Mouse (Mus musculus) hindbrain, embryonic 15.5 days (tissue): ENCODE data around the gene Lamtor1. TPM values are rescaled to one million over a fixed set of nuclear protein-coding genes. Genes with fewer than 3 reads are reported as not detected.
A peak's percentile ranks its signal among the peaks of the same experiment; 100 is the strongest.

ENCODE experiments used
- ATAC-seq: fragments of 200-750 bp; cut with Nextera tagmentation; 2 replicates; pipeline ENCODE4 v1.8.0; 2017; ENCODE audit warnings: low read depth, moderate number of reproducible peaks, moderate TSS enrichment; ENCODE audit not compliant: low FRiP score
- H3K27ac ChIP-seq: fragments of 300-500 bp; sonication (generic); replicated peaks from 2 replicates; pipeline ENCODE4 v1.5.1; 2015; ENCODE audit warnings: mild to moderate bottlenecking, inconsistent platforms
- H3K27me3 ChIP-seq: fragments of 300-500 bp; sonication (generic); 2 replicates; pipeline ENCODE4 v1.6.1; 2015; ENCODE audit warnings: control low read depth, inconsistent platforms
- H3K36me3 ChIP-seq: fragments of 300-500 bp; sonication (generic); 2 replicates; pipeline ENCODE4 v1.6.1; 2015; ENCODE audit warnings: control low read depth, inconsistent platforms
- H3K4me1 ChIP-seq: fragments of 300-500 bp; sonication (generic); replicated peaks from 2 replicates; pipeline ENCODE4 v1.6.1; 2015; ENCODE audit warnings: control low read depth, inconsistent platforms
- H3K4me2 ChIP-seq: fragments of 300-500 bp; sonication (generic); 2 replicates; pipeline ENCODE4 v1.6.1; 2015; ENCODE audit warnings: moderate library complexity, mild to moderate bottlenecking, inconsistent platforms
- H3K4me3 ChIP-seq: fragments of 300-500 bp; sonication (generic); 2 replicates; pipeline ENCODE4 v1.5.1; 2015; ENCODE audit warnings: mild to moderate bottlenecking, inconsistent platforms
- H3K9ac ChIP-seq: fragments of 300-500 bp; sonication (generic); 2 replicates; pipeline ENCODE4 v1.6.1; 2015; ENCODE audit warnings: inconsistent platforms
- H3K9me3 ChIP-seq: fragments of 300-500 bp; sonication (generic); 2 replicates; pipeline ENCODE4 v1.6.1; 2016; ENCODE audit warnings: control low read depth, inconsistent platforms
- WGBS: fragments of 180-500 bp; shearing (Covaris S2); methylation state at CpG from one replicate; pipeline ENCODE4 v1.1.7; 2015; 5-methylcytosine and 5-hydroxymethylcytosine counted together
- polyA plus RNA-seq: library from polyadenylated mRNA; unstranded; fragments of >200 nt; fragmentation: Nextera tagmentation; extraction: Ambion mirVana; gene quantifications from 2 replicates; pipeline ENCODE4 v1.2.1, GENCODE M21; 2015

Lamtor1 gene
- 155 and 165 TPM in 2 replicates for polyA plus RNA-seq

DNA sequence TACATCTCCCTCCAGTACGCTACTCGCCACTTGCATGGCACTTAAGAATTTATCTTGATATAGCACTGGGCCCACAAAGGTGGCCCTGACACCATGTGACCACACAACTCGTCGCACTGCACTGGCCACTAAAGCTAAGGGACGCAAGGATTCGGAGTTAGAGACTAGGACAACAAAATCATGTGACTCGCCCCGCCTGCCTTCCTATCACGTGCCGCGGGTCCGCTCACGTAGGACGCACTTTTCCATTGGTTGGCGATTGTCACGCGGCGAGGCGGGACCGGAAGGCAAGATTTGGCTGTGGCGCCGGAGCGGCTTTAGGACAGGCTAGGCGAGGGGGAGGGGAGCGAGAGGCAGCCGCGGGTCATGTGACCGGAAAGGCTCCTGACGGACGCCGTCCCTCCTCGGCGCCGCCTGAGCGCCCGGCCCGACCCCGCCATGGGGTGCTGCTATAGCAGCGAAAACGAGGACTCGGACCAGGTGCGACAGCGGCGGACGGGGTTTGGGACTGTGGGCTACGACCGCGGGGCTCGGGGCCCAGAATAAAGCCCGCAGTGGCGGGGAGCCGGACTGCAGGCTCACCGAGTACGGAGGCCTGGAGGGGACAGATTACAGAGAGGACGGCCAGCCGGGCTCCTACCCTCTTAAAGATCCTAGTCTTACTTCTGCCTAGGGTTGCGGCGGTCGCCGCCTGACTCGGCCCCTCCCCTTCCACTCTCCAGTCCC lies at the start of gene Lamtor1:
TSS of gene Lamtor1 (plus strand) at position 344 of the 726 bp plus-strand sequence.
- Histone ChIP-seq H3K4me3 (peak within 1 kb of the TSS; percentile 87), H3K9ac (peak within 1 kb of the TSS; percentile 93), H3K4me1 (peaks cover 31% of the 10 kb centered on the region), H3K9me3 (no peaks in the 10 kb centered on the region), H3K27me3 (no peaks in the 10 kb centered on the region), H3K4me2 (peak within 1 kb of the TSS; percentile 76), H3K36me3 (peaks cover 14% of the 10 kb centered on the region), H3K27ac (peak within 1 kb of the TSS; percentile 98)
- peak; percentile 98 for ATAC-seq
- WGBS = under 1% methylated on average over 61 of the region's 61 CpGs

DNA sequence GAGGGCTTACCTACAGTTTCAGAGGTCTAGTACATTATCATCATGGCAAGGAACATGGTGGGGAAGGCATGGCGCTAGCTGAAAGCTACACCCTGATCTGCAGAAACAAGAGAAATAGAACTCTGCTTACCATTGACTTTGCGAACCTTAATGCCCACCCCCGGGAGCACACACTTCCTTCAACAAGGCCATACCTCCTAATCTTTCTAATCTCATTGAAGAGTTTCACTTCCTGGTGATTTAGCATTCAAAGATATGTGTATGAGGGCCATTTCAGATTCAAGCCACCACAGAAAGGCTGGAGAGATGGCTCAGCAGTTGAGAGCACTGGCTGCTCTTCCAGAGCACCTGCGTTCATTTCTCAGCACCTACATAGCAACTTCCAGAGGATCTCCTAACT lies 48.6 kb upstream of the Lamtor1 start, which contains the start of gene Folr2:
TSS of gene Folr2 (minus strand) at position 101 of the 400 bp plus-strand sequence.
- H3K36me3 ChIP-seq = no peaks in the 10 kb centered on the region
- no peak within 1 kb of the TSS for H3K27ac ChIP-seq
- H3K9ac ChIP-seq = no peak within 1 kb of the TSS
- no peak for ATAC-seq
- H3K27me3 ChIP-seq = no peaks in the 10 kb centered on the region
- no peak within 1 kb of the TSS for H3K4me3 ChIP-seq
- 90% methylated on average over 4 of the region's 4 CpGs for WGBS
- no peaks in the 10 kb centered on the region for H3K4me1 ChIP-seq
- no peak within 1 kb of the TSS for H3K4me2 ChIP-seq
- no peaks in the 10 kb centered on the region for H3K9me3 ChIP-seq

DNA sequence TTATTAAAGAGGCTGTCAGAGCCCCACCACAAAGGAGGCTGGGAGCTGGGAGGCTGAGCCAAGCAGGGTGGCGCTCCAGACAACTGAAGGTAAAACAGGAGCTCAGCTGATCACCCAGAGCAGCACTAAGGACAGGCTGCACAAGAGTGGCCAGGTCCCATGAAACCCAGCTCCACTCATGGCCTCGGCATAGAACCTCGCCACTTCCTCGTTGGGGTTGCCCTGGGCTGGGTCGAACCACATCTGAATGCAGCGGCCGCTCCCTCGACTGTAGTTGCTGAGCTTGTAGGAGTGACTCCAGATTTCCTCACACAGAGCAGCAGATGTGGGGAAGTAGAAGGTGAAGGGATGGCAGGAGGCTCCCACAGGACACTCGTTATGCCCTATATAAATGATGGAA lies 47.3 kb upstream of the Lamtor1 start:
- Histone ChIP-seq H3K4me3 (no peak overlapping the region), H3K27me3 (no peaks in the 10 kb centered on the region), H3K36me3 (no peaks in the 10 kb centered on the region), H3K9me3 (no peaks in the 10 kb centered on the region), H3K27ac (no peak overlapping the region), H3K9ac (no peak overlapping the region), H3K4me2 (no peak overlapping the region), H3K4me1 (no peaks in the 10 kb centered on the region)
- ATAC-seq = no peak
- 91% methylated on average over 9 of the region's 9 CpGs for WGBS

DNA sequence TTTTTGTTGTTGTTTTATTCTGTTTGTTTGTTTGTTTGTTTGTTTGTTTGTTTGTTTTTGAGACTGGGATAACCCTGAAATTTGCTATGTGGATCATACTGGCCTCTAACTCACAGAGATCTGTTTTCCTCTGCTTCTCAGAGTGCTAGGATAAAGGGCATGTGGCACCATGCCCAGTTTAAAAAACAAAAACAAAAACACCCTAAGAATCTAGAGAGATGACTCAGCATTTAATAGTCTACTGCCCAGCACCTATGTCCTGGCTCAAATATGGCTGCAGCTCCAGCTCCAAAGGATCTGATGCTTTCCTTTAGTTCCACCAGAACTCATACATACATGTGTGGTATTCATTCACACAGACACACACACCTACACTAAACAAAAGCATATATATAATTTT lies 44.7 kb upstream of the Lamtor1 start:
- no peak overlapping the region for H3K27ac ChIP-seq
- H3K9ac ChIP-seq = no peak overlapping the region
- no peak overlapping the region for H3K4me2 ChIP-seq
- ATAC-seq = no peak
- H3K36me3 ChIP-seq = no peaks in the 10 kb centered on the region
- no peaks in the 10 kb centered on the region for H3K9me3 ChIP-seq
- H3K4me1 ChIP-seq = no peaks in the 10 kb centered on the region
- H3K27me3 ChIP-seq = no peaks in the 10 kb centered on the region
- H3K4me3 ChIP-seq = no peak overlapping the region

DNA sequence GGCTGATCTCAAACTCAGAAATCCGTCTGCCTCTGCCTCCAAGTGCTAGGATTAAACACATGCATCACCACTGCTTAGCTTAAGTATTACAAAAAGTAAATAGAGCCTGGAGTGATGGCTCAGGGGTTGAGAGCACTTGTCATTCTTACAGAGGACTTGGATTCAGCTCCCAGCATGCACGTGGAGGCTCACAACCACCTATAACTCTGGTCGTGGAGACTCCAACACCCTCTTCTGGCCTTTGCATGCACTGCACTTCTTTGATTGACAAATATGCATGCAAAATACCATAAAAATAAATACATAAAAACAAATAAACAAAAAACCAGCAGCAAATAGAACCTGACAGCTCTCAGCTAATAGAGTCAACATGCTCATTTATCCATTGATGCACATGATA lies 43.4 kb upstream of the Lamtor1 start:
- Histone ChIP-seq H3K27ac (no peak overlapping the region), H3K4me1 (no peaks in the 10 kb centered on the region), H3K27me3 (no peaks in the 10 kb centered on the region), H3K9me3 (no peaks in the 10 kb centered on the region), H3K9ac (no peak overlapping the region), H3K4me2 (no peak overlapping the region), H3K4me3 (no peak overlapping the region), H3K36me3 (no peaks in the 10 kb centered on the region)
- 73% methylated on average over 3 of the region's 3 CpGs for WGBS
- ATAC-seq = no peak

DNA sequence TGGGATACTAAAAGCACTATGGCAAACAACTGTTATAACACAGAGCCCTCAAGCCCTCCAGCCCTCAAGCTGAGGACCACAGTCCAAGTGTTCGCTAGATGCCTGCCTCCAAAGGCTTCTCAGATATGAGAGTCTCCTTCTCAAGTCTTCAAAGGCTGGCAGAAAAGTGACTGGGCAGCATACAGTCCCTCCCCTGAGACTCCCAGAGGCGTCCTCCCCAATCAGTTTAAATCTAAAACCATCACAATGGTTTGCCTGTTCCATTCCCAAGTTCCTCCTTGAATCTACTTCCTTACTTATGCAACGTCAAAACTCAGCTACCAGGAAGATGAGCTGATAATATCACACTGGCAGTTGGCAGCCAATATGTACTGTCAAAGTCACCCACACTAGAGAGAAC lies 42.3 kb upstream of the Lamtor1 start, which contains the start of gene Anapc15:
TSS of gene Anapc15 (plus strand) at position 301 of the 400 bp plus-strand sequence.
- no peak within 1 kb of the TSS for H3K4me2 ChIP-seq
- no peaks in the 10 kb centered on the region for H3K36me3 ChIP-seq
- H3K9me3 ChIP-seq = no peaks in the 10 kb centered on the region
- ATAC-seq = no peak
- H3K27ac ChIP-seq = no peak within 1 kb of the TSS
- no peak within 1 kb of the TSS for H3K4me3 ChIP-seq
- no peak within 1 kb of the TSS for H3K9ac ChIP-seq
- no peaks in the 10 kb centered on the region for H3K27me3 ChIP-seq
- WGBS = 77% methylated on average over 3 of the region's 3 CpGs
- no peaks in the 10 kb centered on the region for H3K4me1 ChIP-seq

DNA sequence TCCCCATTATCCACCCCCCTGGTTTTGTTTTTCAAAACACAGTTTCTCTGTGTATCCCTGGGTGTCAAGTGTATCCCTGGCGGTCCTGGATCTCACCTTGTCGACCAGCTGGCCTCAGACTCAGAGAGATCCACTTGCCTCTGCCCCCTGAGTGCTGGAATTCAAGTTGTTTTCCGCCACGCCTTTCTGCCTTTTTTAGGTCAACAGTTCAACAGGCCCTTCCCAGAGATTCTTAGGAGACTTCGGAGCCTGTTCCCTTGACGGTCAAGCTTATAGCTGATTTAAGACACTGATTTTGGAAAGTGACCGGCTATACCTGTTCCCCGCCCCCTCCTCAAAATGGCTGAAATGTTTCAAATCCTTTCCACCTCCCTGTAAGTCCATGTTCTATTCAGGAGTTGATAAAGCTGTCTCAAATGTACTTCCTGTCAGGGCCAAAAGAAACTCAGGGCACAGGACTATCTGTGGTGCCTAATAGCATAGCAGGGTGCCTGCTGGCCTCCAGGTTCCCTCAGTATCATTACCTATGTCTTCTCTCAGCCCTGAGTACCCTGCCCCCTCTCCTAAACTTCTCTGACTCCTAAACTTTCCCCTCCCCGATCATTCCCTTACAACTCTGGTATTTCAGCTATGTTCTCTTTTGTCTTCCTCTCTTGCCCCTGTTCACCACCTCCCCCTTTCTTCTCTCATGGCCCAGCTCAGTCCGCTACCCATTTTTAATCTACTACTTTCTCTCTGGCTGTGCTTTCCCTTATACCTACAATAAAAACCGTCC lies 39.0 kb upstream of the Lamtor1 start:
- no peak for ATAC-seq
- H3K4me1 ChIP-seq = no peaks in the 10 kb centered on the region
- H3K4me2 ChIP-seq = no peak overlapping the region
- no peaks in the 10 kb centered on the region for H3K9me3 ChIP-seq
- H3K27ac ChIP-seq = no peak overlapping the region
- H3K9ac ChIP-seq = no peak overlapping the region
- 82% methylated on average over 11 of the region's 11 CpGs for WGBS
- H3K27me3 ChIP-seq = no peaks in the 10 kb centered on the region
- H3K4me3 ChIP-seq = no peak overlapping the region
- H3K36me3 ChIP-seq = no peaks in the 10 kb centered on the region

DNA sequence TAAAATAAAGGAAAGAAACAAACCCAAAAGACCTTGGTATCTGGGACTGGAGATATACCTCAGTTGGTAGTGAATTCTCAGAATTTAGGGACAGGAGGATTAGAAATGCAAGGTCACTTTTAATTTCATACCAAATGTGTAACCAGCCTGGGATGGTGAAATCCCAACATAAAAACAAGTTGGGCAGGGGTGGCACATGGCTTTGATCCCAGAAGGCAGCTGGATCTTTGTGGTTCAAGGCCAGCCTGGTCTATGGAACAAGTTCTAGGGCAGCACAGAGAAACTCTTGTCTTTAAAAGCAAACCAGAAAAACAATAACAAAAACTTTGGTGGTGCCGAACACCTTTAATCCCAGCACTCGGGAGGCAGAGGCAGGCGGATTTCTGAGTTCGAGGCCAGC lies 38.2 kb upstream of the Lamtor1 start:
- no peaks in the 10 kb centered on the region for H3K27me3 ChIP-seq
- ATAC-seq = no peak

DNA sequence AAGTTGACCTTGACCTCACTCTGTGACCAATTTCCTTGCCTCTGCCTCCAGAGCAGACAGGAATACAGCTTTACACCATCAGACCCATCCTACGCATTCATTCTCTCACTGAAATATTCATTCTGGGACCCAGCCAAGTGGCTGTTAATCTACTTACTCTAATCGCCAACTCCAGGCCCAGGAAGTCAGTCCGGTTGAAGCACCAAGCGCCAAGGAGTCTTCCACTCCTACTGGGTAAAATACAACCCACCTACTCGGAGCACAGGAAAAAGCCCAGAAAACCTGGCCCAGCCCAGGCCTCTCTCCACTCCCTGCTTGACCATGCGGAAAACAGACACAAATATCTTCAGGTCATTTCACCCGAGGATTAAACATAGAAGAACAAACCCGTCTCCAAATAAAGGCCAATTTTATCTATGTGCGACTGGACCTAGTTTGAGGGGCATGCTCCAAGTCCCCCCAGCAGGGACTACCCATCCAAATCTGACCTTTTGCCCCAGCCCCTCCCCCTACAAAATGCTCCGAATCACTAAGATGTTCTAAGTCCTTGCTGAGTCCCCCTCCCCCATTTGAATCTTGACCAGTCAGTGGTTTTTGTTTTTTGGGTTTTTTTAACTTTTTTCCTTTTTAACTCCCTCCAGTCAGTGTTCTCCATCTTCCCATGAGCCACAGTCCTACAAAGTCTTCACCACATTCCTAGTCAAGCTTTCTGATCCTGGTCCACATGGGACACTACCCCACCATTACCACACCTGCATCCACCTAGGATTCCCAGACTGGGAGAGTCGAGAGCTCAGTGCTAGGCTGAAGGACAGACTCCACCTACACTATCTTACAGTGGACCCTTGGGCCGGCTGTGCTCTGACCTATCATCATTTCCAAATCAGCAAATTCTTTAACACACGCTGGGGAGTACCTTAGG lies 37.2 kb upstream of the Lamtor1 start:
- H3K27me3 ChIP-seq = no peaks in the 10 kb centered on the region
- no peak overlapping the region for H3K4me2 ChIP-seq
- no peak overlapping the region for H3K27ac ChIP-seq
- H3K9ac ChIP-seq = no peak overlapping the region
- H3K9me3 ChIP-seq = no peaks in the 10 kb centered on the region
- no peak overlapping the region for H3K4me3 ChIP-seq
- no peaks in the 10 kb centered on the region for H3K36me3 ChIP-seq
- H3K4me1 ChIP-seq = no peaks in the 10 kb centered on the region
- ATAC-seq = no peak; the same call in 1 of the 2 replicates
- 52% methylated on average over 13 of the region's 13 CpGs for WGBS

More for the DNA sequence above, 38.2 kb upstream of the Lamtor1 start:
- Histone ChIP-seq H3K9ac (no peak overlapping the region), H3K27ac (no peak overlapping the region), H3K4me3 (no peak overlapping the region), H3K4me1 (no peaks in the 10 kb centered on the region), H3K4me2 (no peak overlapping the region), H3K9me3 (no peaks in the 10 kb centered on the region), H3K36me3 (no peaks in the 10 kb centered on the region)
- WGBS = over 99% methylated on average over 4 of the region's 4 CpGs

DNA sequence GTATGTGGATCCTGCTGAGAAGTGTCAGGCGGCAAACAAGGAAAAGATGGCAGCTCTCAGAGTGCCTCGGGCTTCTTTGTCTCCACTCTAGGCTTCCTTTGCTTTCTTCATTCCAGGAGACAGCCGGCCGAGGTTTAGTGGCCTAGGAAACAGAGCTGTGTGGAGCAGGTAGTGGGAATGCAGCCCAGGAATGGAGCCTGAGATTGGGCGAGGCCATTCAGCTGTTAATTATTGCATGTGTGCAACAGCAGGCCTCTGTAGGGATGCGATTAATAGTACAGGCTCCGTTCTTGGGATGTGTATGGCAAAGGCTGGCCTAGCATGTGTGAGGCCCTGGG lies 36.6 kb upstream of the Lamtor1 start:
- Histone ChIP-seq H3K27me3 (no peaks in the 10 kb centered on the region), H3K9ac (no peak overlapping the region), H3K4me2 (no peak overlapping the region), H3K4me1 (no peaks in the 10 kb centered on the region), H3K27ac (no peak overlapping the region), H3K9me3 (no peaks in the 10 kb centered on the region), H3K4me3 (no peak overlapping the region), H3K36me3 (no peaks in the 10 kb centered on the region)
- 45% methylated on average over 7 of the region's 7 CpGs for WGBS
- ATAC-seq = peak; percentile 30; the same call in 1 of the 2 replicates

DNA sequence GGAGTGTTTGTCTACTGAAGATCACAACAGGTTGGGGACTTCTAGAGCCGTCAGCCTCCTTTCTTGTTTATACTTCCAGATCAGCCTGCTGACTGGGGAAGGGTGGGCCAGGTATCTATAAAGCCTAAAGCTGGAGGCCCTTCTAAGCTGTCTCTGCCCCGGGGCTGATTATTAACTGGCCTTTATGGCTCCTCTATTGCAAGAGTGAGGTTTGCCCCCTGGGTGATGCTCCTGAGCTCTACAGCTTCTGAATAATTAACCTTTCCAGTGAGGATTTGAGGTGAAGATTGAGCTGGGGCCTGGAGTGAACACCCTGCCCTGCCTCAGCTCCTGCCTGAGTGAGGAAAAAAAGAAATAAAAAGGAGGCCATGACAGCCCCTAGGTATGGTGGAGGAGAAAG lies 35.1 kb upstream of the Lamtor1 start, which contains the start of gene Folr1:
TSS of gene Folr1 (minus strand) at position 160 of the 400 bp plus-strand sequence.
- Histone ChIP-seq H3K27me3 (no peaks in the 10 kb centered on the region), H3K4me1 (no peaks in the 10 kb centered on the region), H3K27ac (no peak within 1 kb of the TSS), H3K9me3 (no peaks in the 10 kb centered on the region), H3K9ac (no peak within 1 kb of the TSS), H3K4me3 (no peak within 1 kb of the TSS), H3K36me3 (no peaks in the 10 kb centered on the region), H3K4me2 (no peak within 1 kb of the TSS)
- no peak for ATAC-seq
- 74% methylated on average over 2 of the region's 2 CpGs for WGBS
